Mouse (Mus musculus) thymus, adult 2 months (tissue): ENCODE measurements around the gene Anln. TPM values are rescaled to one million over a fixed set of nuclear protein-coding genes. Genes with fewer than 3 reads are reported as not detected.

ENCODE experiments used
- DNase-seq: peaks from one replicate; pipeline ENCODE4 v3.0.0; 2021
- H3K27ac ChIP-seq: fragments of 200-500 bp; 2 replicates; pipeline ENCODE4 v1.5.1; 2012; ENCODE audit warnings: low read length, control low read depth; ENCODE audit not compliant: control insufficient read depth, insufficient read depth
- H3K27me3 ChIP-seq: fragments of 200-500 bp; 2 replicates; pipeline ENCODE4 v1.6.1; 2012; ENCODE audit warnings: mild to moderate bottlenecking, low read length, moderate library complexity, mixed read lengths; ENCODE audit not compliant: control insufficient read depth, insufficient read depth
- H3K36me3 ChIP-seq: fragments of 200-500 bp; 2 replicates; pipeline ENCODE4 v1.6.1; 2012; ENCODE audit warnings: mild to moderate bottlenecking, low read length, moderate library complexity; ENCODE audit not compliant: control insufficient read depth, insufficient read depth
- H3K4me1 ChIP-seq: fragments of 200-500 bp; replicated peaks from 2 replicates; pipeline ENCODE4 v1.6.1; 2012; ENCODE audit warnings: low read length; ENCODE audit not compliant: control insufficient read depth, insufficient read depth
- H3K4me3 ChIP-seq: fragments of 200-500 bp; 2 replicates; pipeline ENCODE4 v1.5.1; 2012; ENCODE audit warnings: mild to moderate bottlenecking, low read length, control low read depth, moderate library complexity; ENCODE audit not compliant: control insufficient read depth, insufficient read depth
- CTCF ChIP-seq: fragments of 200-500 bp; IDR thresholded peaks from 2 replicates; pipeline ENCODE4 v1.5.1; 2012; ENCODE audit warnings: mild to moderate bottlenecking, control low read depth, low read length, moderate library complexity, borderline replicate concordance; ENCODE audit not compliant: control insufficient read depth, poor library complexity, insufficient read depth; ENCODE audit errors: extremely low read depth
- POLR2A ChIP-seq: fragments of 200-500 bp; IDR thresholded peaks from 2 replicates; pipeline ENCODE4 v1.6.1; 2012; ENCODE audit warnings: mild to moderate bottlenecking, low read length, control low read depth, moderate library complexity; ENCODE audit not compliant: control insufficient read depth, poor library complexity, insufficient read depth; ENCODE audit errors: extremely low read depth
- WGBS: fragments of 180-500 bp; shearing (Covaris S2); methylation state at CpG from one replicate; pipeline ENCODE4 v1.1.7; 2018; 5-methylcytosine and 5-hydroxymethylcytosine counted together
- polyA plus RNA-seq: library from polyadenylated mRNA; depleted of rRNA; stranded (reverse); fragments of >200 nt; gene quantifications from 2 replicates; pipeline ENCODE4 v1.2.3, GENCODE M21; 2012

Anln gene
- polyA plus RNA-seq, 1 experiment = 11.1 TPM

DNA sequence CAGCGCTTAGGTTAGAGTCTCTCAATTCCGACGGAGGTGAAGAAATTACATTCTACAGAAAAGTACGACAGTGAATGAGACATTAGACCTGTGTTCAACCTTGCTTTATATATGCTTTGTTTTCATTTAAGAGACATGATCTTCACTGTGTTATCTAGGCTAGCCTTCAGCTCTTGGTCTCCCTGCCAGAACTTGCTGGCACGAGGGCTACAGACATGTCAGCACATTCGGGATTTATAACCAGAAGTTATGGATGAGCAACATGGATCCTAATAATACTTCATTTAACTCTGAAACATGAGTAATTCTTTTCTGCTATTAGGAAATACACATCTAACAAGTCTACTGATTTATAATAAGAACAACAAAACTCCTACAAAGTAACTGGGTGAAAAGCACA lies 28.1 kb downstream of the Anln start:
- no peak overlapping the region for H3K4me3 ChIP-seq
- no peak overlapping the region for H3K27ac ChIP-seq
- no peak for TF ChIP-seq POLR2A
- 97% methylated on average over 6 of the region's 6 CpGs for WGBS
- no peaks in the 10 kb centered on the region for H3K27me3 ChIP-seq
- peaks cover 85% of the 10 kb centered on the region for H3K36me3 ChIP-seq
- DNase-seq = no peak
- no peaks in the 10 kb centered on the region for H3K4me1 ChIP-seq

DNA sequence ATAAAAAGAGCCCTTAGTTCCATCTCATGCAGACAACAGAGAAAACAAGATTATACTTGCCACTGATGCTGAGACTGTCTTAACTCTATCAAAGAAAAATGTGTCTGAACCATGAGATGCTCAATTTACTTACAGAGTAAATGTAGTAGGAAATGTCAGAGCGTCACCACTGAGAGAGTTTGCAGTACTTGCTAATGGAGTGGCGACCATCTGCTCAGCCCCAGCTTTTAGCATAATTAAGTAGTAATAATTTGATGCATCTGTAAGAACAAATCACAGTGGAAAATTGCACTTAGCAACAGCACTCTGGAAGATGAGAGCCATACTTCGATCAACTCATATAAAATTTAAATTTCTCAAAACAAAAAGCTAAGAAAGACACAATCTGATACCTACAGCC lies 33.1 kb downstream of the Anln start:
- H3K4me1 ChIP-seq = no peaks in the 10 kb centered on the region
- TF ChIP-seq CTCF (no peak), POLR2A (no peak)
- no peak for DNase-seq
- H3K27me3 ChIP-seq = no peaks in the 10 kb centered on the region
- H3K27ac ChIP-seq = no peak overlapping the region
- 96% methylated on average over 3 of the region's 3 CpGs for WGBS
- H3K4me3 ChIP-seq = no peak overlapping the region
- peaks cover 70% of the 10 kb centered on the region for H3K36me3 ChIP-seq

DNA sequence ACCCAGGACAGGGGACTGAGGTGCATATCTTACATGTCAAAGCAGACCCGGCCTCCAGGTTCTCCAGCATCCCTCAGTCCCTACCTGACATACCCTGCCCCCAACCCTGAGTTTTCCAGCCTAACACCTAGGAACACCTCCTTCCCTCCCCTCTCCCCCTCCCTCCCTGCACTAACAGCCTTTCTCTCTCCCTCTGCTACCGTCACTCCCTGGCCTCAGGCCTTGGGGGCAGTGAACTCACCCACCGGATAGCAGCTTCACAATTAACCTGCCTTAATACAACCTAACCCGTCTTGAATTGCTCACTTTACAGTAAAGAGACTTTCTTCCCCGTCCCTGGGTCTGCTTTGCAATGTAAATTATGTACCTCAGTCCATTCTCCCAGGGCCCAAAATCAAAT lies 35.1 kb downstream of the Anln start:
- WGBS = 95% methylated on average over 5 of the region's 5 CpGs
- Histone ChIP-seq H3K27ac (no peak overlapping the region), H3K4me1 (no peaks in the 10 kb centered on the region), H3K4me3 (no peak overlapping the region), H3K27me3 (no peaks in the 10 kb centered on the region), H3K36me3 (peaks cover 64% of the 10 kb centered on the region)
- DNase-seq = no peak
- TF ChIP-seq POLR2A (no peak), CTCF (no peak)

DNA sequence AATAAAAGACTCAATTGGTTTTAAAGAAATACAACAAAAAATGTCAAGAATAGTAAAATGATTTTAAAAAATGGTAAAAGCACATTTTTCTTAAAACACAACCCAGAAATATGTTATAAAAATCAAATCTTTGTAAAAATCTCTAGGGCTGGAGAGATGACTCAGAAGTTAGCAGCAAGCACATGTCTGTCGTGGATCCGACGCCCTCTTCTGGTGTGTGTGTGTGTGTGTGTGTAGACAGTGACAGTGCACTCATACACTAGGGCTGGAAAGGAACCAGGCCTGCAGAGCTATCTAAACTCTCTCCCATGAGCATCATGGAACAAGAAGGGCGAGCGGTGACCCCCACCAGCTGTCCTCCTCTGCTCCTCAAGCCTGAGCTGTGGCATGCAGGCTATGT lies 35.5 kb downstream of the Anln start:
- DNase-seq = no peak
- no peak overlapping the region for H3K4me3 ChIP-seq
- H3K27ac ChIP-seq = no peak overlapping the region
- 96% methylated on average over 5 of the region's 5 CpGs for WGBS
- no peaks in the 10 kb centered on the region for H3K4me1 ChIP-seq
- TF ChIP-seq CTCF (no peak), POLR2A (no peak)
- H3K27me3 ChIP-seq = no peaks in the 10 kb centered on the region
- H3K36me3 ChIP-seq = peaks cover 62% of the 10 kb centered on the region

DNA sequence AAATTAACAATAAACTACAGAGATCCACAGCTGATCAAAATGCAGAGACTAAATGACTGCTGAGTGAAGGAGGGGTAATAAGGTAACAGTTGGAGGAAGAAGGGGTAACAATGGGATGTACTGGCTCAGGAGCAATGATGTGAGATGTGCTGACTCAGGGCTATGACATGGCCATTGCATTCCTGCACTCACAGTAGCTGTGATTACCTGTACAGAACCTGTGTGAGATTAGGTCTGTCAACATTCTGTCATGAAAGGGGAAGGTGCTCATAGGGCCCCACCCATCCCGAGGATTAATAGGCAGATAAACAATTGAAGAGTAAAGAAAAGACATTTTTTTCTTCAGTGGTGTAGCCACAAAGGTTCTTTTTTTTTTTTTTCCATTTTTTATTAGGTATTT lies 48.7 kb downstream of the Anln start:
- DNase-seq = no peak
- H3K4me3 ChIP-seq = no peak overlapping the region
- H3K36me3 ChIP-seq = peaks cover 52% of the 10 kb centered on the region
- WGBS = 93% methylated on average over 1 of the region's 1 CpGs
- no peak overlapping the region for H3K27ac ChIP-seq
- H3K27me3 ChIP-seq = no peaks in the 10 kb centered on the region
- no peak for TF ChIP-seq CTCF
- TF ChIP-seq POLR2A = no peak
- H3K4me1 ChIP-seq = no peaks in the 10 kb centered on the region

DNA sequence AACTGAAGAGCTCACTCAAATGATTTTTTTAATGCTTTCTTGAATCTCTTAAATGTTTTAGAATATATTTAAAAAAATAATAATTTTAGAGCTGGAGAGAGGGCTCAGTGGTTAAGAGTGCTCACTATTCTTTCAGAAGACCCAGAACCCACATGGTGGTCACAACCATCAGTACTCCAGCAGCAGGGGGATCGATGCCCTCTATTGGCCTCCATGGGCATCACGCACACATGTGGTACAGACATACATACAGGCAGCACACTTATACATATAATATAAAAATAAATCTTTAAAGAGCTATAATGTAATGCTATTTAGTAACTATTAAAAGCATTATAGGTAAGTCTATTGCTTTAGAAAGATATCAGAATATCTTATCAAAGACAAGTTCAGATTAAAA lies 51.8 kb downstream of the Anln start:
- H3K27ac ChIP-seq = no peak overlapping the region
- no peak for DNase-seq
- no peaks in the 10 kb centered on the region for H3K4me1 ChIP-seq
- H3K4me3 ChIP-seq = no peak overlapping the region
- no peak for TF ChIP-seq POLR2A
- TF ChIP-seq CTCF = no peak
- no peaks in the 10 kb centered on the region for H3K27me3 ChIP-seq
- 94% methylated on average over 2 of the region's 2 CpGs for WGBS
- H3K36me3 ChIP-seq = peaks cover 61% of the 10 kb centered on the region
